Mouse (Mus musculus): ENCODE results near the gene Snai3.

The Snai3 gene

DNA sequence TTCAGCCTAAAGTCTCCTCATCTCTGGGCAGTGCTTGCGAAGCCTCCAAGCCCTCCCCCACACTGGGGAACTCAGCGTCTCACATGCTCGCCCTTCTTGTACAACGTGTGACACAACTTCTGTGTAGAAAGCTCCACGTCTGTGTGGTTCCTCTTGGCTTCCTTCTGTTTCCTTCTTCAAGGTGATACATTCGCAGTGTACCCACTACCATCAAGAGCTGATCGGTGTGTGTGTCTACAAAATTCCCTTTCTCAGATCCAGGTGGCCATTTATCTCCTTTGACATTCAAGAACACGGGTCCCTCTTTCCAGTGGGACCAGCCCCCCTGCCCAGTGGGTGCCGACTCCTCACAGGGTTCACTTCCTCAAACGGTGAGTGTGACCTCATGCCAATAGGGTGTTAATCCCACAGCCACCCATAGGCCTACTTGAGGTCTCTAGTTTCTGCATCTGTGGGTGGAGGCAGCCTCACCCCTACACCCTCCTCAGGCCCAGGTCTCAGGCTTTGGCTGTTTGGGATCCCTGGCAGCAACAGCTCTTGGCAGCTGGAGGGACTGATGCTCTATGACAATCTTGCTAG lies 30.4 kb downstream of the Snai3 start:
- no peak for DNase-seq (ENCODE audit: low spot score)

GRCm38 (mm10) chr8:122428163-122428562 lies 32.4 kb downstream of the Snai3 start:
- no peak for DNase-seq (ENCODE audit: low spot score)

- no peak for DNase-seq (ENCODE audit: low spot score)
Measured at GRCm38 (mm10) chr8:122427607-122428006, 32.9 kb downstream of the Snai3 start.

DNA sequence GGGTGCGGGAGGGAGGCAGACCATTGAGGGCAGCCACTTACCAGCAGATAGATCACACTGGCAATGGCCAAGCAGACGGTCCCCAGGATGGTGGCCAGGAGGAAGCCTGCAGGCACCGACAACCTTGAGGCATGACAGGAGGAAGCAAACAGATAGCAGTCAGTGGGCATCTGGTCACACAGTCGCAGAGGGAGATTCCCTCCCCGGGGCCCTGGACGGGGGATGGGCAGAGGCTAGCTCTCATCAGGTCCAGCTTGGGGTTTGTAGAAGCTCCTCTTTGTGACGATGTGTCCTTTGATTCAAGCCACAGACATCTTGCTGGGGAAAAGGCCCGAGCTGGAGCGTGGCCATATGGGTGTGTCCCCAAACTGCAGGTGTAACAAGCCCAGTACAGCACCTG lies 34.4 kb downstream of the Snai3 start:
- no peak for DNase-seq (ENCODE audit: low spot score)

- DNase-seq (ENCODE audit: low spot score): no peak
Measured at GRCm38 (mm10) chr8:122423659-122424058, 36.9 kb downstream of the Snai3 start.

GRCm38 (mm10) chr8:122423217-122423616 lies 37.3 kb downstream of the Snai3 start:
- DNase-seq (ENCODE audit: low spot score): no peak

- no peak for DNase-seq (ENCODE audit: low spot score)
Measured at GRCm38 (mm10) chr8:122421376-122422070, 39.0 kb downstream of the Snai3 start, which contains the start of gene Il17c. TSS of gene Il17c (plus strand) at chr8:122422020.

- no peak for DNase-seq (ENCODE audit: low spot score)
Measured at GRCm38 (mm10) chr8:122419881-122420555, 40.5 kb downstream of the Snai3 start.

- no peak for DNase-seq (ENCODE audit: low spot score)
Measured at GRCm38 (mm10) chr8:122415554-122415953, 45.0 kb downstream of the Snai3 start.

- no peak for DNase-seq (ENCODE audit: low spot score)
Measured at GRCm38 (mm10) chr8:122414311-122414710, 46.2 kb downstream of the Snai3 start.

GRCm38 (mm10) chr8:122407678-122408077 lies 52.9 kb downstream of the Snai3 start:
- DNase-seq (ENCODE audit: low spot score): no peak

GRCm38 (mm10) chr8:122405146-122405805 lies 55.3 kb downstream of the Snai3 start:
- DNase-seq (ENCODE audit: low spot score): no peak

All from urinary bladder, postnatal 25 days (tissue).